Mouse (Mus musculus) ovary, postnatal 14 days (tissue): ENCODE measurements around the gene Bcor.

Experiments used
- DNase-seq: peaks from one replicate; pipeline ENCODE4 v3.0.0; 2022; ENCODE audit warnings: low spot score

The Bcor gene

GRCm38 (mm10) chrX:12151269-12151995 lies 8.7 kb downstream of the Bcor start:
- no peak for DNase-seq

GRCm38 (mm10) chrX:12150425-12150824 lies 9.7 kb downstream of the Bcor start:
- DNase-seq, result no peak

DNA sequence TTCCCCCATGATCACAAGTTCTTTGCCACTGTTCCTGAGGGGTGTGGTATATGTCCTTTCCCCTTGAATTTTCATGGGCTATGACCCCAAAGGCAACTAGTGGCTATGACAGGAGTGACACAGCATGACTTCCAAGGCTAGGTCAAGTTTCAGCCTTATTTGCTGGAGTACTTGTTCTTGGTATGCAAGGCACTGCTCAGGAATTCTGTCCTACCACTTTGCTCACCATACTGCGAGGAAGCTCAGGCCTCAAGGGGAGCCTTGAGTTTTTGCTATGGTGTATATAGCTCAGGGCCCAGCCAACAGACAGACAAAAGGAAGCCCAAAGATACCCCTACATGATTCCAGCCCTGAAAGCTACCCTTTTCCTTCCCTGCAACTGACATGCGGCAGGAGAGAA lies 13.9 kb downstream of the Bcor start:
- DNase-seq, result no peak

- no peak for DNase-seq
These were observed 17.3 kb downstream of the Bcor start for GRCm38 (mm10) chrX:12142832-12143231.

GRCm38 (mm10) chrX:12140086-12140740 lies 19.9 kb downstream of the Bcor start:
- no peak for DNase-seq

DNA sequence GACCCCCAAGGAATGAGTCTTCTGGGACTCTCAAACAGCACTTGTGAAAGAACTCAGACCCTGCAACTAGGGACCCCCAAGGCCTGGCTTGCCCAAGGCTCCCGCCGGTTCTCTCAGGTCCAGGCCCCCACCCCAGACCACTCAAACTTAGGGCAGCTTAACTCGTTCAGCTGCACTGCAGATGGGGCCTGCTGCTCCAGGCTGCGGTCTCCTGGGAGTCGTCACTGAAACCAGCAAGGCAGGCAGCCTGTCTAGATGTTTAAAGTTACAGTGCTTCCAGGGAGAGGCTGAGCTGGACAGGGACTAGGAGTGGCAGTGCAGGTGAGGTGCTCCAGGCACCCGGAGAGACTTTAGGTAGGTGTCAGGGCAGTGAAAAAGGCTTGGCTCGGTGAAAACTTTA lies 21.9 kb downstream of the Bcor start:
- DNase-seq, result no peak

DNA sequence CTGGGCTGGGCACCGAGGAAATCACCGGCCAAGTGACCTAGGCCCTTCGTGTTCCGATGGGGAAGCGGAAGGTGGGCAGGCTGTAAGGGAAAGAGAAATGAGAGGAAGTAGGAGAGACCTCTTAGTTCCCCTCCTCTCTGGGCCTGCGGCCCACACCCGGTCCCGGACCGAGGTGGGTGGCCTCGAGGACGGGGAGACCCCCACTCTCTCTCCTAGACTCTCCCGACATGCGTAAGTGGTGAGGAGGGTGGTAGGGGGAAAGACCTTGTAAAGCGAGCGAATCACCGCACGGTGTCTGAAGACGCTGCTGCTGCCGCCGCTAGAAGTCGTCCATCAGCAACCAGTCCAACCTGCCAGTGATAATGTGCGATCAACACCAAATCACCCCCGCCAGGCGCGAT lies 23.0 kb downstream of the Bcor start:
- DNase-seq, result no peak

GRCm38 (mm10) chrX:12136261-12137101 lies 23.7 kb downstream of the Bcor start:
- DNase-seq, result no peak

DNA sequence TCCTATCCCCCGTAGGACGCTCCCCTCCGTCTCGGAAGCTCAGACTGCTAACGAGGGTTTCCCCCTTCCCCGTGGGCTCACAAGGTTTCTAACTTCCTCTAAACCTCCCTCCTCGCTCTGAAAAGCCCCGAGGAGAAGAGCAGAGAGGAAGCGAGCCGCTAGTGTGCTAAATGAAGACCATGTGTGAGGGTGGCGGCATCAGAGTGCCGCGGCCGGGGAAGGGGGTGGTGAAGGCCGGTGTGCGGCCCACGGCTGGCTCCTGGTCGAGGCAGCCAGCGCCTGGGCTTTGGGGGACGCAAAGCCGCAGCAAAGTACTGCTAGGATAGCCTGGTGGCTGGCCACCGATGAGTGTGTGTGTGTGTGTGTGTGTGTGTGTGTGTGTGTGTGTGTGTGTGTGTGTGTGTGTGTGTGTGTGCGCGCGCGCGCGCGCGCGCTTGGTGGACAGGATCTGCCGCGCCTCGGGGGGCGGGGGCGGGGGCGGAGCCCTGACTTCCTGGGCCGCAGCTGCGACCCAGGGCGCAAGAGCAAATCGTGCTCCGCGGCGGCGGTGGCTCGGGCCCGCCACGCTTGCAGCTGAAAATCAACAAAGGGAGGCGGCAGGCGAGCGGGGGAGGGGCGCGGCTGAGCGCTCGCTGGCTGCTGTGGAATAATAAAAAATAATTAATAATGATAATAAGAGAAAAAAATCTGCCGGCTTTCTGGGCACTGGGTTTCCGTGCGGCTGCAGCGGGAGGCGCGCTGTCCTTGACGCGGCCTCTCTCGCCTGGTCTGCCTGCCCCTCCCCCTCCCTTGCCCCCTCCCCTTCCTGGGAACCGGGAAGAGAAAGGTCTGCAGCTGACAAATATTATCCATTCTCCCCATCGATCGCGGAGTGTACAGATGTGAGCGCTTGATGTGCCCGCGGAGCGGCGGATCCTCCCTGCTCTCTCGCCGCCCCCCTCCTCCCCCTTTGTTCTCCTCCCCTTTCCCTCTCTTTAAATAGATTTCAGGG lies 24.7 kb downstream of the Bcor start:
- no peak for DNase-seq

DNA sequence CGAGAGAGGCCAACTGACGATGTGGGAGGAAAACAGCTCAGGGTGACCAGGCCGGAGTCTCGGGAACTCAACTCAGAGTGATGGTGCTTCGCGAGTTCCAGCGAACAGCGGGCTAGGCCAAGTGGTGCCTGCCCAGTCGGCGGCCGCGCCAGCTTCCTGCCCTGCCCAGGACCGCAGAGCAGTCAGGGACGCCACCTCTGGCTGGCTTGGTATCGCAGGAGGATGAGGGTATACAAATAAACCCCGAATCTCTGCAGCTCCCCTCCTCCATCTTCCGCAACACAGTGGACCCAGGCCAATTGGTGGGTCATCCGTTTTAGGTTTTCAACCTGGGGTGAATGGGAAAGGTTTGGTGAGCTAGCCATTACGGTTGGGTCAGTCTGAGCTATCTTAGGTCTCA lies 25.6 kb downstream of the Bcor start:
- no peak for DNase-seq

- DNase-seq, result no peak
These were observed 26.2 kb downstream of the Bcor start for GRCm38 (mm10) chrX:12133836-12134431.

GRCm38 (mm10) chrX:12133178-12133835 lies 26.8 kb downstream of the Bcor start:
- DNase-seq, result no peak

GRCm38 (mm10) chrX:12132541-12133177 lies 27.5 kb downstream of the Bcor start:
- no peak for DNase-seq

DNA sequence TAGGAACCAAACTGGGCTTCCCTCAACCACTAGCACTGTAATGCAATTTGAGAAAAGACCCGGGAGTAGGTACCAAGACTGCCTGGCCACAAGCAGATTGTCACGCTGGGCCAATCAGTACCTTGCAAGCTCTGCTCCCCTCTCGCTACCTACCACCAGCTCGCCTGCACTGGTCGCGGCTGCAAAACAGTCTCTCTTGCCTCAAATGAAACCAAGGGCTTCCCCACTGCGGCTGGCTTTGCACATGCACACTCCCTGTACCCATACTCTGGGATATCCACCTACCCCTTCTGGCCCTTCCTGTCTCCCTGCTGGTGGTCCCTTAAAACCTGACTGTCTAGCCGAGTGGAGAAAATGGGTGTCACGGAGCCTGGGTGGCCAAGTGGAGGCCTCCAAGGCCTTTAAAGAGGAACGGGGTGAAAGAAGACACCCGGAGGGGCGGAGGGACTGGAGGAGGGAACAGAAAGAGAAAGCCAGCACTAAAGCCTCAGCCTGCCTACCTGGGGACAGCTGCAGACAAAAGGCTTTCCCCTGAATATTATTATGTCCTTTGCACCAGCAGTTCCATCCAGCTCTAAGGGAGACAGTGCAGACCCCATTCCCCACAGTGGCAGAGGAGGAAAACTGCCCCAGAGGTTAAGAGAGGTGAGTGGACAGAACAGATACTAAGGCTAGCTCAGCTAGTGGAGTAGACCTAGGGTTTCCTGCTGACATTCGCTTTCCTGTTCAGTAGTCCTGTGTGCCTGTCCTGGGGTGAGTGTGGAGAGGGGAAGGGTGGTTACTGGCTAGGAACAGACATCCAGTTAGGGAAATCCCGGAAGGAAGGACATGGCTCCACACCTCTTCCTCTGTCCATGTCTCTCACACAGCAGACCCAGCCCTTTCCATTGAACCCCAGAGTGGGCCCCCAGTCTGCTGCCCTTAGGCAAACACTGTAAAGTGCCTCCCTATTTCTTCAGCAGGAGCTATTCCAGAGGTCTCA lies 30.0 kb downstream of the Bcor start:
- no peak for DNase-seq

GRCm38 (mm10) chrX:12129230-12129629 lies 30.9 kb downstream of the Bcor start:
- no peak for DNase-seq

GRCm38 (mm10) chrX:12128165-12129083 lies 31.7 kb downstream of the Bcor start:
- DNase-seq, result no peak

- DNase-seq, result no peak
These were observed 32.4 kb downstream of the Bcor start for GRCm38 (mm10) chrX:12127799-12128164.

DNA sequence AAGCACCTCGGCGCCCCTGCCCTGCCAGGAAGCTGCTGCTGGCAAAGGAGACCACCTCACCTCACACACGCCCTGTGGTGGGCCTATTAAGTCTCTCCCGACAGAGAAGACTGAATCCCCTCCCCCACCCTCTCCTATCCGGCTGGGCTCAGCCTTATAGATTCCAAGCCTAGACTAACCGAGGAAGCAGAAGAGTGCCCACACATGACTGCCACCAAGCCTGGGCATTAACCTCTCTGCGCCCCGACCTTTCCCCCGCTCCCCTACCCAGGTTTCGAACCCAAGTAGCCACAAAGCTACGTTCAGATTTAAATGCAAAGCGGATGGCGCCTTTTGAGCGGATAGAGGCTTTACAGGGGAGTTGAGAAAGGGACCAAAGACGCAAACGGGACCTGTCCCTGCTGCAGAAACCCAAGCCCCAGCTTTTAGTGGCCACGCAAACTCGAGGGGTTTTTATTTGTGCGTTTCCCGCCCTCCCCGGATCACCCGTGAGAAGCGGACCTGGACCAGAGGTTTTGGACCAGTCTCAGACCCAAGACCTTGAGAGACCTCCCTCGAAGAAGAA lies 33.0 kb downstream of the Bcor start:
- DNase-seq, result no peak
